ENCODE assay signal across 18 mouse cellular contexts in genomic region chr6:8495109-8495826, GRCm38 (mm10). TPM values are rescaled to one million over a fixed set of nuclear protein-coding genes. Genes with fewer than 3 reads are reported as not detected.
DNase-seq lines count a peak whose midpoint lies in the region; ATAC-seq and TF ChIP-seq lines count a peak whose summit lies in the region.
"Had no signal": no experiment of that assay in that cellular context is flagged by ENCODE, and none has a peak within 500 bp of the region (broad histone marks: within the 10 kb centered on the region; RNA-seq: fewer than 3 reads in every experiment).

No protein-coding gene starts in this region.

- no peak for TF ChIP-seq CTCF in lung, postnatal 0 days (IDR thresholded peaks at IDR 0.05)
- no peak for TF ChIP-seq CTCF in hindbrain, postnatal 0 days (IDR thresholded peaks at IDR 0.05; ENCODE audit: low read depth)

- peaks cover 13% of the 10 kb centered on the region for H3K4me1 ChIP-seq in heart, embryonic 13.5 days
- H3K4me1 ChIP-seq in lung, postnatal 0 days (ENCODE audit: insufficient read depth, low read depth, low read length), result no peaks in the 10 kb centered on the region
- H3K4me1 ChIP-seq in hindbrain, postnatal 0 days (ENCODE audit: insufficient read depth, low read length), result no peaks in the 10 kb centered on the region
- H3K4me1 ChIP-seq: intestine, embryonic 15.5 days; limb, embryonic 10.5 days; neural tube, embryonic 12.5 days had no signal

- TF ChIP-seq EP300 in lung, postnatal 0 days (IDR thresholded peaks at IDR 0.05), result no peak

- H3K4me2 ChIP-seq in heart, embryonic 13.5 days, result peak overlapping the region; percentile 42
- no peak overlapping the region for H3K4me2 ChIP-seq in lung, postnatal 0 days (replicated peaks; ENCODE audit: low read depth, low read length)
- H3K4me2 ChIP-seq in hindbrain, postnatal 0 days (ENCODE audit: low read depth, low read length), result no peak overlapping the region
- H3K4me2 ChIP-seq: embryonic facial prominence, embryonic 13.5 days; intestine, embryonic 15.5 days; liver, embryonic 12.5 days; neural tube, embryonic 12.5 days had no signal

- intact Hi-C loops in heart, postnatal 10 days (cut with DNase I), result no loop called here

- WGBS in heart, embryonic 13.5 days, result 60% methylated on average over 5 of the region's 5 CpGs
- WGBS in lung, postnatal 0 days, result 66% methylated on average over 5 of the region's 5 CpGs
- 80% methylated on average over 5 of the region's 5 CpGs for WGBS in hindbrain, postnatal 0 days

- H3K9ac ChIP-seq in heart, embryonic 13.5 days, result no peak overlapping the region
- no peak overlapping the region for H3K9ac ChIP-seq in lung, postnatal 0 days (replicated peaks; ENCODE audit: low read depth)
- H3K9ac ChIP-seq in hindbrain, postnatal 0 days (replicated peaks; ENCODE audit: low read length), result no peak overlapping the region
- H3K9ac ChIP-seq: embryonic facial prominence, embryonic 13.5 days; intestine, embryonic 15.5 days; liver, embryonic 12.5 days; neural tube, embryonic 12.5 days had no signal

- no peak overlapping the region for H3K27ac ChIP-seq in heart, embryonic 13.5 days (replicated peaks)
- no peak overlapping the region for H3K27ac ChIP-seq in lung, postnatal 0 days (ENCODE audit: low read length)
- no peak overlapping the region for H3K27ac ChIP-seq in hindbrain, postnatal 0 days
- H3K27ac ChIP-seq: embryonic facial prominence, embryonic 13.5 days; intestine, embryonic 15.5 days; limb, embryonic 10.5 days; liver, embryonic 12.5 days; neural tube, embryonic 12.5 days had no signal

- H3K27me3 ChIP-seq in heart, embryonic 13.5 days (replicated peaks), result no peaks in the 10 kb centered on the region
- H3K27me3 ChIP-seq in lung, postnatal 0 days (replicated peaks; ENCODE audit: insufficient read depth, low read length), result no peaks in the 10 kb centered on the region
- no peaks in the 10 kb centered on the region for H3K27me3 ChIP-seq in splenic B cell, adult 2 months (ENCODE audit: control insufficient read depth, insufficient read depth, low read length, poor library complexity, severe bottlenecking)
- no peaks in the 10 kb centered on the region for H3K27me3 ChIP-seq in hindbrain, postnatal 0 days (ENCODE audit: insufficient read depth, low read length)
- H3K27me3 ChIP-seq: embryonic facial prominence, embryonic 13.5 days; intestine, embryonic 15.5 days; liver, embryonic 12.5 days; neural tube, embryonic 12.5 days had no signal

- H3K9me3 ChIP-seq in heart, embryonic 13.5 days, result no peaks in the 10 kb centered on the region; the same call in 1 of the 2 replicates
- no peaks in the 10 kb centered on the region for H3K9me3 ChIP-seq in lung, postnatal 0 days (ENCODE audit: low read length)
- no peaks in the 10 kb centered on the region for H3K9me3 ChIP-seq in hindbrain, postnatal 0 days (ENCODE audit: low read length)
- H3K9me3 ChIP-seq: embryonic facial prominence, embryonic 13.5 days; intestine, embryonic 15.5 days; limb, embryonic 10.5 days; liver, embryonic 12.5 days; neural tube, embryonic 12.5 days had no signal

- no peak for ATAC-seq in heart, embryonic 13.5 days (ENCODE audit: extremely low read depth, insufficient number of reproducible peaks, low FRiP score, low TSS enrichment)
- peak; percentile 40 for ATAC-seq in lung, postnatal 0 days
- no peak for ATAC-seq in hindbrain, postnatal 0 days
- ATAC-seq: intestine, embryonic 15.5 days; liver, embryonic 12.5 days had no signal

- no peak overlapping the region for H3K4me3 ChIP-seq in heart, embryonic 13.5 days
- H3K4me3 ChIP-seq in lung, postnatal 0 days (ENCODE audit: low read depth, low read length), result no peak overlapping the region
- H3K4me3 ChIP-seq in hindbrain, postnatal 0 days (ENCODE audit: low read length), result no peak overlapping the region
- H3K4me3 ChIP-seq: embryonic facial prominence, embryonic 13.5 days; intestine, embryonic 15.5 days; limb, embryonic 10.5 days; liver, embryonic 12.5 days; neural tube, embryonic 12.5 days had no signal

- no peak for DNase-seq in heart, postnatal 10 days
- no peak for DNase-seq in lung, postnatal 0 days (ENCODE audit: low spot score)
- no peak for DNase-seq in lung, adult 18-20 months
- DNase-seq in induced T-regulatory cell, adult 2 months (ENCODE audit: low read depth), result peak; percentile 67
- peak; percentile 72 for DNase-seq in splenic B cell, adult 2 months (ENCODE audit: low read depth, low spot score)
- DNase-seq in kidney, adult 8-10 months, result no peak
- no peak for DNase-seq in hindbrain, postnatal 0 days (ENCODE audit: low spot score)
- DNase-seq: adrenal gland, postnatal 25 days; cerebellum, adult 8-10 months; gastrocnemius, postnatal 14 days; right cerebral cortex, postnatal 14 days; thymus, postnatal 36 days had no signal

- no peaks in the 10 kb centered on the region for H3K36me3 ChIP-seq in heart, embryonic 13.5 days
- H3K36me3 ChIP-seq in lung, postnatal 0 days (ENCODE audit: insufficient read depth, low read length), result no peaks in the 10 kb centered on the region
- no peaks in the 10 kb centered on the region for H3K36me3 ChIP-seq in splenic B cell, adult 2 months (ENCODE audit: control insufficient read depth, insufficient read depth, low read length, poor library complexity, severe bottlenecking)
- H3K36me3 ChIP-seq in hindbrain, postnatal 0 days (ENCODE audit: insufficient read depth, low read length), result no peaks in the 10 kb centered on the region
- H3K36me3 ChIP-seq: embryonic facial prominence, embryonic 13.5 days; intestine, embryonic 15.5 days; limb, embryonic 10.5 days; liver, embryonic 12.5 days; neural tube, embryonic 12.5 days had no signal

RNA-seq across cellular contexts. Expression of gene Glcci1, which starts 14.1 kb away (rescaled TPM):
- 4.7 and 4.9 TPM in 2 replicates for polyA plus RNA-seq in heart, embryonic 13.5 days (2015; fragmentation: Nextera tagmentation; extraction: Ambion mirVana)
- 10 to 100 TPM; 12.5 to 17.6 TPM for total RNA-seq in heart, postnatal 10 days (2021)
- polyA plus RNA-seq in lung, postnatal 0 days (2015; fragmentation: Nextera tagmentation; extraction: Ambion mirVana), result 7.1 and 7.7 TPM in 2 replicates
- total RNA-seq in hindbrain, postnatal 0 days (2014; rRNA removed), result 23.1 and 32.2 TPM in 2 replicates
- 5.8 and 6.9 TPM in 2 replicates for polyA plus RNA-seq in hindbrain, postnatal 0 days (2015; fragmentation: Nextera tagmentation; extraction: Ambion mirVana)

Comparison
In these comparisons a context has a peak if more than half of its experiments do, and no peak if none do; other contexts are left out.
1. DNase-seq: peak in induced T-regulatory cell, adult 2 months (single experiment) and splenic B cell, adult 2 months (single experiment); none in heart, postnatal 10 days (0 of 2), lung, postnatal 0 days (single experiment), lung, adult 18-20 months (0 of 2), kidney, adult 8-10 months (0 of 2) and hindbrain, postnatal 0 days (single experiment).